Mouse (Mus musculus) cortical plate, adult 2 months (tissue): ENCODE measurements around the gene Gucd1.

ENCODE experiments used
- CTCF ChIP-seq: fragments of 200-500 bp; IDR thresholded peaks from 2 replicates; pipeline ENCODE4 v1.5.1; 2011; ENCODE audit warnings: mild to moderate bottlenecking, control low read depth, low read length; ENCODE audit not compliant: insufficient read depth; ENCODE audit errors: extremely low read depth
- POLR2A ChIP-seq: fragments of 200-500 bp; IDR thresholded peaks from 2 replicates; pipeline ENCODE4 v1.6.1; 2011; ENCODE audit warnings: mild to moderate bottlenecking, low read length, control low read depth; ENCODE audit not compliant: insufficient read depth; ENCODE audit errors: extremely low read depth

DNA sequence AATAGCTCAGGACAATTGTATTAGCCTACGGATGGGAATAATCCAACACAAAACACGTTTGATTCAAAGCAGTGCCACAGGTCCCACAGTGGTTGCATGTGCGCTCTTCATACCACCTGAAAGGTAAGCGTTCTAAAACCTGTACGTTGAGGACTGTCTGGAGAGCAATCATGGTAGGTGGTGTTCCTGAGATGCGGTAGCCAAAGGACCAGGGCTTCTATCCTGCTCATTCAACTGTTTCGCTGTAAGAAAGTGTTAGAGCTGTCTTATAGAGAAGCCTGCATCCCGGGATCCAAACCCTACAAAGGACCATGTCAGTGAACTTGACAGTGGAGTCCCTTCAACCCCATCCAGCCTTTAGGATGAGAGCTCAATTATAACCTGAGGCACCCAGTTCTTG is 67.4 kb downstream of the Gucd1 start:
- TF ChIP-seq POLR2A = no peak
- no peak for TF ChIP-seq CTCF
